Mouse (Mus musculus) lung, postnatal 25 days (tissue): ENCODE measurements around the gene Hbs1l.
A peak's percentile ranks its signal among the peaks of the same experiment; 100 is the strongest.

Source experiments
- DNase-seq: peaks from one replicate; pipeline ENCODE4 v3.0.0; 2022; ENCODE audit warnings: low spot score

Hbs1l gene

GRCm38 (mm10) chr10:21304672-21305632 is 9.2 kb downstream of the Hbs1l start:
- no peak for DNase-seq

GRCm38 (mm10) chr10:21313732-21314131 is 18.0 kb downstream of the Hbs1l start:
- no peak for DNase-seq

- no peak for DNase-seq
Measured at GRCm38 (mm10) chr10:21316123-21316522, 20.3 kb downstream of the Hbs1l start.

- DNase-seq: no peak
Measured at GRCm38 (mm10) chr10:21318250-21318649, 22.5 kb downstream of the Hbs1l start.

- no peak for DNase-seq
Measured at GRCm38 (mm10) chr10:21318996-21319395, 23.2 kb downstream of the Hbs1l start.

GRCm38 (mm10) chr10:21320601-21321000 is 24.8 kb downstream of the Hbs1l start:
- DNase-seq: no peak

- DNase-seq: no peak
Measured at GRCm38 (mm10) chr10:21326352-21326751, 30.6 kb downstream of the Hbs1l start.

- DNase-seq: peak; percentile 19
Measured at GRCm38 (mm10) chr10:21327605-21328135, 31.9 kb downstream of the Hbs1l start.

GRCm38 (mm10) chr10:21334349-21335105 is 38.7 kb downstream of the Hbs1l start:
- no peak for DNase-seq

GRCm38 (mm10) chr10:21335534-21335933 is 39.8 kb downstream of the Hbs1l start:
- no peak for DNase-seq

GRCm38 (mm10) chr10:21337191-21337590 is 41.4 kb downstream of the Hbs1l start:
- DNase-seq: no peak

- DNase-seq: no peak
Measured at GRCm38 (mm10) chr10:21341706-21342105, 45.9 kb downstream of the Hbs1l start.

- DNase-seq: no peak
Measured at GRCm38 (mm10) chr10:21342331-21343005, 46.7 kb downstream of the Hbs1l start.

GRCm38 (mm10) chr10:21347332-21347731 is 51.6 kb downstream of the Hbs1l start:
- DNase-seq: no peak

- DNase-seq: no peak
Measured at GRCm38 (mm10) chr10:21349449-21349848, 53.7 kb downstream of the Hbs1l start.

GRCm38 (mm10) chr10:21349946-21350345 is 54.2 kb downstream of the Hbs1l start:
- DNase-seq: no peak

GRCm38 (mm10) chr10:21350531-21351515 is 55.0 kb downstream of the Hbs1l start:
- DNase-seq: no peak

GRCm38 (mm10) chr10:21351766-21352165 is 56.0 kb downstream of the Hbs1l start:
- DNase-seq: no peak

- no peak for DNase-seq
Measured at GRCm38 (mm10) chr10:21353890-21354289, 58.1 kb downstream of the Hbs1l start.

- no peak for DNase-seq
Measured at GRCm38 (mm10) chr10:21354506-21354905, 58.7 kb downstream of the Hbs1l start.

- no peak for DNase-seq
Measured at GRCm38 (mm10) chr10:21357986-21358385, 62.2 kb downstream of the Hbs1l start.
